Mouse (Mus musculus) hindbrain, embryonic 10.5 days (tissue): ENCODE data around the gene Mapk8ip3. TPM values are rescaled to one million over a fixed set of nuclear protein-coding genes. Genes with fewer than 3 reads are reported as not detected.

Experiments
- DNase-seq: peaks from one replicate; pipeline ENCODE4 v3.0.0-alpha.2; 2017; ENCODE audit warnings: low spot score
- H3K27ac ChIP-seq: fragments of 300-500 bp; sonication (generic); 2 replicates; pipeline ENCODE4 v1.5.1; 2016; ENCODE audit warnings: mild to moderate bottlenecking, moderate library complexity
- H3K27me3 ChIP-seq: fragments of 300-500 bp; sonication (generic); 2 replicates; pipeline ENCODE4 v1.6.1; 2016; ENCODE audit warnings: mild to moderate bottlenecking; ENCODE audit not compliant: poor library complexity, insufficient read depth, severe bottlenecking
- H3K36me3 ChIP-seq: fragments of 300-500 bp; sonication (generic); 2 replicates; pipeline ENCODE4 v1.6.1; 2016; ENCODE audit warnings: mild to moderate bottlenecking, moderate library complexity
- H3K4me1 ChIP-seq: fragments of 300-500 bp; sonication (generic); replicated peaks from 2 replicates; pipeline ENCODE4 v1.6.1; 2016; ENCODE audit warnings: mild to moderate bottlenecking
- H3K4me3 ChIP-seq: fragments of 300-500 bp; sonication (generic); 2 replicates; pipeline ENCODE4 v1.5.1; 2016; ENCODE audit warnings: mild to moderate bottlenecking, moderate library complexity
- H3K9me3 ChIP-seq: fragments of 300-500 bp; sonication (generic); 2 replicates; pipeline ENCODE4 v1.6.1; 2016; ENCODE audit warnings: mild to moderate bottlenecking, moderate library complexity
- WGBS: fragments of 180-500 bp; shearing (Covaris S2); methylation state at CpG from one replicate; pipeline ENCODE4 v1.1.7; 2016; 5-methylcytosine and 5-hydroxymethylcytosine counted together
- polyA plus RNA-seq: library from polyadenylated mRNA; unstranded; fragments of >200 nt; fragmentation: Nextera tagmentation; extraction: Ambion mirVana; gene quantifications from 2 replicates; pipeline ENCODE4 v1.2.1, GENCODE M21; 2016

Mapk8ip3 gene
- polyA plus RNA-seq, 1 experiment from 2014 or later: 61.7 TPM

DNA sequence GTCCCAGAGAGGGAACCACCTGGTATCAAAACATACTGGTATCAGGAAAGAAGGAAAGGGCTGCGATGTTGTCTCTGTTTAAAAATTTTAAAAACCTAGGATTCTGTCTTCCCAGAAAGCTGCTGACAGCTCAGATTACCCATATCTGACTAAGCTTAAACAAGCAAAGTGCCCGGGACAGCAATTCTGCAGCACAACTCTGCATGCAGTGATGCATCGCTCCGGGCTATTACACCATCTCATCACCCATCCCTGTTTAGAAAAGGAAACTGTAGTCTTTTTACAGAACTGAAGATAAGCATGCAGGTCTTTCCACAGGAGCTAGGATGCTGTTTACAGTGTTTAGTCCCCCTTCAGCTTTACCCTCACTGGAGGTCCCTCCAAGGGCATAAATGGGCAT is 1.9 kb downstream of the Mapk8ip3 start:
- H3K4me3 ChIP-seq: peak overlapping the region; percentile 99
- H3K4me1 ChIP-seq: peaks cover 30% of the 10 kb centered on the region
- no peaks in the 10 kb centered on the region for H3K27me3 ChIP-seq
- DNase-seq: no peak
- H3K27ac ChIP-seq: no peak overlapping the region
- H3K36me3 ChIP-seq: peaks cover 31% of the 10 kb centered on the region
- WGBS: 89% methylated on average over 4 of the region's 4 CpGs
- no peaks in the 10 kb centered on the region for H3K9me3 ChIP-seq

DNA sequence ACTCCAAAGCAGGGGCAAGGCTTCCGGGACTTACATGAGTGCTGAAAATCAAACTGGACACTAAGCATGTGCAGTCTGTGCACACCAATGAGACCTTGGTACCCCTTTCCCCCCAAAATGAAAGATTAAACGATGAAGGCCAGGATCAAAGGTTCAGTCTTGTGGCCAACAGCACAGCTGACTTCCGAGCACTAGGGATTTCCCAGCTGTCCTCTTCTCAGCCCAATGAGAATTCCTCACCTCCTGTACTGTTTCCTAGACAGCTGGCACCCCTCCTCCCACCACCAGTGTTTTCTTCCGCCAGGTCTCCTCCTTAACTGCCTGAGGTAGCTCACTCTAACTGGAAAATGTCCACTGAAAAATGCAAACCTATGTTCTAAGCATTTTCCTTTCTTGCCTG is 3.6 kb downstream of the Mapk8ip3 start:
- no peaks in the 10 kb centered on the region for H3K9me3 ChIP-seq
- no peak for DNase-seq
- peaks cover 40% of the 10 kb centered on the region for H3K36me3 ChIP-seq
- H3K4me1 ChIP-seq: peaks cover 30% of the 10 kb centered on the region
- no peak overlapping the region for H3K4me3 ChIP-seq
- no peak overlapping the region for H3K27ac ChIP-seq
- WGBS: 85% methylated on average over 4 of the region's 4 CpGs
- H3K27me3 ChIP-seq: no peaks in the 10 kb centered on the region

DNA sequence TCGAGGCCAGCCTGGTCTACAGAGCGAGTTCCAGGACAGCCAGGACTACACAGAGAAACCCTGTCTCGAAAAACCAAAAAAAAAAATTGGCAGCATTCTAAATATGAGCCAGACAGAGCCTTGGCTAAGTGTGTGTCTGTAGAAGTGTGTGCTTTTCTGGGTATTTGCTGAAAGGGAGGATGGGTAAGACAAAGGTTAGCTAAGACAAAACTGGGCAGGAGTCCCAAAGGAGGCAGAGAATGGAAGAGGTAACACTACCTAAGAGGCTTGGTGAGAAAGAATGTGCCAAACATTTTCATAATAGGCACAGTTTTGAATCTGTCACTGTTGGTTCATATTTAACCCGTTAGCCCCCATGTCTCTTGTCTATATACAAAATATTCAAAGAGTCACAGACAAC is 4.3 kb downstream of the Mapk8ip3 start:
- H3K27ac ChIP-seq: no peak overlapping the region
- DNase-seq: no peak
- no peaks in the 10 kb centered on the region for H3K9me3 ChIP-seq
- peaks cover 30% of the 10 kb centered on the region for H3K4me1 ChIP-seq
- peaks cover 46% of the 10 kb centered on the region for H3K36me3 ChIP-seq
- H3K4me3 ChIP-seq: no peak overlapping the region
- 99% methylated on average over 4 of the region's 4 CpGs for WGBS
- H3K27me3 ChIP-seq: no peaks in the 10 kb centered on the region

DNA sequence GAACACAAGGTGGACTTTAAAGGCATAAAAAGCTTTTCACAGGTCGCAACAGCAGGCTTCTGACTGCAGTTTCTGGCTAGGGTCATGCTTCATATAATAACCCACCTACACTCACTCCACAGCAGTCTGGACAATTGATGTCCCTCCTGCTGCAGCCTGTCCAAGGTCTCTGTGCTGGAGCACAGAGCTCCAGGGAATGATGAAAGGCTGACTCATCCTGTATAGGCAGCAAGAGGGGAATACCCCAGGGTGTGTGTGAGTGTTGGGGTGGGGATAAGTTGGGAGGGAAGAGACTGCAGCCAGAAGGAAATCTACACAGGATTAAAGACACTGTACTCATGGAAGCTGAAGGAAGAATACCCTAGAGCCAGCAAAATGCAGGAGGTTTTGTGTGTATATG is 7.3 kb downstream of the Mapk8ip3 start:
- 94% methylated on average over 1 of the region's 1 CpGs for WGBS
- Histone ChIP-seq H3K27ac (no peak overlapping the region), H3K36me3 (peaks cover 76% of the 10 kb centered on the region), H3K27me3 (no peaks in the 10 kb centered on the region), H3K4me1 (peaks cover 12% of the 10 kb centered on the region; the same call in 1 of the 2 replicates), H3K9me3 (no peaks in the 10 kb centered on the region), H3K4me3 (no peak overlapping the region)
- DNase-seq: no peak

DNA sequence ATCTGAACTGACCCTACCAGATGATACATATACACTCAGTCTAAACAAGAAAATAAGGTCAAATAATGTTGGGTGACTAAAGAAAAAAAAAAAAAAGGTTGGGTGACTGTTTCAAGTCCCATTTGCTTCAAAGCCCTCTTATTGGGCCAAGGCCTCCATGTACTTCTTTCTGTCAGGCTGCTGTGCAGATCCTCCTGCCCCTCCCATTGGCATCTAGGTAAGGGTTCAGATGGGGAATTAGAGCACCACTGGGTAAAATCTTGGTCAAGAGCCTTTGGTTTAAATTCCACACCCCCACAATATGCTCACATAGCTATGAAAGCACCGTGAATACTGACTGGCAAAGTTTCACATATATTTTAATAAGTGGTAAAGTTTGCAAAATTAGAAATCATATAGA is 13.5 kb downstream of the Mapk8ip3 start:
- Histone ChIP-seq H3K9me3 (no peaks in the 10 kb centered on the region), H3K27me3 (no peaks in the 10 kb centered on the region), H3K27ac (no peak overlapping the region), H3K4me3 (no peak overlapping the region), H3K4me1 (no peaks in the 10 kb centered on the region), H3K36me3 (peaks cover 98% of the 10 kb centered on the region)
- no peak for DNase-seq
- 93% methylated on average over 1 of the region's 1 CpGs for WGBS

DNA sequence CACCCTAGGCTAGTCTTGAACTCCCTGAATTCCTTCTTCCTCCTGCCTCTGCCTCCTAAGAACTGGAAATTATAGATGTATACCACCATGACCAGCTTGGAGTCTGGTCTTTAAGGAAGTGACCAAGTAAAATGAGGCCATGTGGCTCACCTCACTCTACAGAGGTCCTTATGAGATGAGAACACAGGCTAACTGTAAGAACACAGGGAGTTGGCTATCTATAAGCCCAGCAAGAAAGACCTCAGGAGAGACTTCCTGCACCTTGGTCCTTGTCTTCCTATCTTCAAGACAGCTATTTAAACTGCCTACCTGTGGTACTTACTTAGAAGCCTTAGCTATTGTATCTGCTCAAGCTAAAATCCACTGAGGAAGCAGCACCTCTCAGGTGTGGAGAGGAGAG is 22.8 kb downstream of the Mapk8ip3 start:
- H3K27ac ChIP-seq: no peak overlapping the region
- H3K4me3 ChIP-seq: no peak overlapping the region
- DNase-seq: no peak
- no peaks in the 10 kb centered on the region for H3K27me3 ChIP-seq
- peaks cover 100% of the 10 kb centered on the region for H3K36me3 ChIP-seq
- H3K4me1 ChIP-seq: no peaks in the 10 kb centered on the region
- no peaks in the 10 kb centered on the region for H3K9me3 ChIP-seq

DNA sequence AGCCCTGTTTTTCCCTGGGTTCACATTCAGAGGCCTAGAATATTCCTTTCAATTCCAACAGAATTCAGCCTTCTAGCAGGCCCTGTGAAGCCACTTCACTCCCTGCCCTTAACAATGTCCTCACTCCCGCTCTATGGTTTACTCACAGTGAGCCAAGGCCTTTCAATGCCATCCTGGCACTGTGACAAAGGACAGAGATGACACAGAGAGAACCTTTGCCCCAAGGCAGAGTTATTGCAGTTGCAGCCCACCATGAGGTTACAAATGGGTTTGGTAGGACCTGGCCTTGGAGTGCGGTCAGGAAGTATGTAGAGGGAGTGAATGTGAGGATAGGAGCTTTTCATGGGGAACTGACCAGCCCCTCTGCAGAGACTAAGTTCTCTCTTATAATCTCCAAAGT is 29.2 kb downstream of the Mapk8ip3 start:
- no peak overlapping the region for H3K4me3 ChIP-seq
- H3K9me3 ChIP-seq: no peaks in the 10 kb centered on the region
- no peak overlapping the region for H3K27ac ChIP-seq
- no peaks in the 10 kb centered on the region for H3K27me3 ChIP-seq
- no peak for DNase-seq
- peaks cover 100% of the 10 kb centered on the region for H3K36me3 ChIP-seq
- 96% methylated on average over 2 of the region's 2 CpGs for WGBS
- H3K4me1 ChIP-seq: no peaks in the 10 kb centered on the region

DNA sequence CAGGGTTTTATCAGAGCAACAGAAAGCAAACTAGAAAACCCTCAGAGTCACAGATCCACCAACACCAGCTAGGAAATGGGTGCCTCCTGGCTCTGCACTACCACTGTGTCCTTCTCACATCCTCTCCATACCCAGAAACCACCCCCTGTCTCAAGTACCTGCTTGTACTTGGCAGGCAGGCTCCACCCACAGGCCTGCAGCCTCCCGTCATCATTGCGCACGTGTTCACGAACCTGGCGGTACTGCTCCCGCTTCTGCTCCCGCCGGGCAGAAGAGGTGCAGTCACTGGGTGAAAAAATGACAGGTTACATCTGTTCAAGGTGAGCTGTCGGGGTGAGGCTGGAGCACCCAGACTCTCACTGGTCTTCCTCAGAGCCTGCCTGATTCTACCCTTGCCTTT is 33.0 kb downstream of the Mapk8ip3 start:
- Histone ChIP-seq H3K4me3 (no peak overlapping the region), H3K27ac (no peak overlapping the region), H3K4me1 (no peaks in the 10 kb centered on the region), H3K36me3 (peaks cover 100% of the 10 kb centered on the region), H3K9me3 (no peaks in the 10 kb centered on the region), H3K27me3 (no peaks in the 10 kb centered on the region)
- DNase-seq: no peak
- WGBS: 93% methylated on average over 9 of the region's 9 CpGs

DNA sequence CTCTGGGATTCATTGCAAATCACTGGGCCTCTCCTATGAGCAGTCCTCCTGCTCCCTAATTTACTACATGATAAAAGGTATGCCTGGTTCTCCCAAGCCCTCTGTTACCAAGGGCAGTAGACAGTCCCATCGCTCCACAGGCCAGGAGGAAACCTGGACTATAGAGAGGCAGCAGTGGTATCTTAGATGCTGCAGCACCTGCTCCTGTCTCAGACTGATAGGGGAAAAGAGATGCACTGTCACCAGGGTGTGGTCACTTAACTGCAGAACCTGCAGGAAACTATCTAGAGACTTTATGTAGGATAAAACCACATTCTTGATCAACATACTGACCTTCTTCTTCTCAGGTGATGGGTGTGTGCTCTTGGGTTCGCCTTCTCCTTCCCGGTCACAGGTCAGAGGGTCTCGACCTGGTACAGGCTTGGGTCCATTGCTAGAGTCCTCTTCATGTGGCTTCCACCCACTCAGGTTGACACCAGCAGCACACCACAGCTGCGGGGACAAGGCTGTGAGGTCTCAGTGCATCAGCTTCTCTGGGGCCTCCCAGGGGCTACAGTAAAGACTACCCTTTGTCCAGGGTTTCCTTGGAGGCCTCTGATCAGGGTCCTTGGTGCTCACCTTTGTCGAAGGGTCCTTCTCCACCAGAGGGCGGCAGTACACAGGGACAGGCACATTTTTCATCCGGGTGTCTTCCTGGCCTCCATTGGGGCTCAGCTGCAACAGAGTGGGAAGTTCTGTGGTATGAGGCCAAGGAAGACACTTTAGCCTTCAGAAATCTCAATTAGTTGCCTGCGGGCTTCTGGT is 33.9 kb downstream of the Mapk8ip3 start:
- Histone ChIP-seq H3K27ac (peak overlapping the region; percentile 35; the same call in 1 of the 2 replicates), H3K36me3 (peaks cover 100% of the 10 kb centered on the region)
- 68% methylated on average over 9 of the region's 9 CpGs for WGBS

DNA sequence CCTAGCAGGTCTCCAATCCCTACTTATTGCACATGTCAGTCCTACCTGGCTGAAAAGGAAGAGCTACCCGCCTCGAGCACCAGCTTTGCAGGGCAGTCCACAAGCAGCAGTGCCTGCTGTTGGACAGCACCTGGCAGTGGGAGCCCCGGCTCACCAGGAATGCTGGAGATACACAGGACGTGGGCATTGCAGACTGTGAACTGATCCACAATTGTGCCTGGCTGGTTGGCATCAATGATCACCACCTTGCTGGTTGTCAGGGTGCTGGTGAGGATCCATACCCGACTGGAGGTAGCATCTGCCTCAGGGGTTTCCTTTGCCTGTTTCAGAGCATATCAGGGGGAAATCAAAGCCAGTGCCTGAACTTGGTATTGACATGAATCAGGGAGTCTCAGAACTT is 34.7 kb downstream of the Mapk8ip3 start:
- no peak for DNase-seq
- H3K9me3 ChIP-seq: no peaks in the 10 kb centered on the region
- WGBS: 91% methylated on average over 5 of the region's 5 CpGs
- peaks cover 100% of the 10 kb centered on the region for H3K36me3 ChIP-seq
- no peak overlapping the region for H3K4me3 ChIP-seq
- no peaks in the 10 kb centered on the region for H3K27me3 ChIP-seq
- H3K27ac ChIP-seq: no peak overlapping the region
- peaks cover 15% of the 10 kb centered on the region for H3K4me1 ChIP-seq

More for the DNA sequence above, 33.9 kb downstream of the Mapk8ip3 start:
- no peak for DNase-seq
- Histone ChIP-seq H3K9me3 (no peaks in the 10 kb centered on the region), H3K4me3 (no peak overlapping the region), H3K27me3 (no peaks in the 10 kb centered on the region), H3K4me1 (peaks cover 8% of the 10 kb centered on the region)

DNA sequence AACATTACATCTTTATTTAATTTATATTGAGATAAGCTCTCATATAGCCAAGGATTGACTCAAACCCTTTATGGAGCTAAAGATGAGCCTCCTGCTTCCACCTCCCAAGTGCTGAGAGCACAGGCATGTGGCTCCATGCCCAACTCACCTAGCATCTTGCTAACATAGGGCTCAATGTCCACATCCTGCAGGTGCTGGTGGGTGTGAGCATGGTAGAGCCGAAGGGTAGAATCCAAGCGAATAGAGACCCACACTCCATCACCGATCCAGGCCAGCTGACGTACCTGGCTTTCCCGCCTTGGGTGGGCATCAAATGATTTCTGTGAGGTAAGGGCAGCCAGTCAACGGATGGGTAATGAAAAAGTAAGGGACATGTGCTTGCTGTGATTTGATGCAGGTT is 36.8 kb downstream of the Mapk8ip3 start:
- 95% methylated on average over 6 of the region's 6 CpGs for WGBS
- no peak overlapping the region for H3K4me3 ChIP-seq
- H3K36me3 ChIP-seq: peaks cover 84% of the 10 kb centered on the region

DNA sequence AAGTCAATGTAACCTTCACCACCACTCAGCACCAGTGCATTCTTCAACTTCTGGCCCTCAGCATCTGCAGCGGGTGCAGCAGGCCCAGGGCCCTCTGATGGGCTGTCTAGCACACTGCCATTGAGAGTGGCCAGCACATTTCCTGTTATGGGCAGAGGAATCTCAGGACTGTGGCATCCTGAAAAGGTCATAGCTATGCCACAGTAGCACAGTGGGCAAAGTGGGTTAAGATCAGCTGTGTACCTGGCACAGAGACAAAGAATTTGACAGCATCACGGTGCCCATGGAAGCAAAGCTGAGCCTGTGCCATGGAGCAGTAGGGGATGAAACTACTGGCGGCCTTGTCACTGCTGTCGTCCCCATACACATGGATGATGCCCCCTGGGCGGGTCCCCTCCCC is 37.6 kb downstream of the Mapk8ip3 start:
- peak overlapping the region; percentile 18; the same call in 1 of the 2 replicates for H3K4me3 ChIP-seq
- DNase-seq: no peak
- no peak overlapping the region for H3K27ac ChIP-seq
- peaks cover 76% of the 10 kb centered on the region for H3K36me3 ChIP-seq
- 90% methylated on average over 5 of the region's 5 CpGs for WGBS
- peaks cover 41% of the 10 kb centered on the region for H3K4me1 ChIP-seq
- H3K27me3 ChIP-seq: no peaks in the 10 kb centered on the region
- H3K9me3 ChIP-seq: no peaks in the 10 kb centered on the region

More for the DNA sequence above, 36.8 kb downstream of the Mapk8ip3 start:
- no peak overlapping the region for H3K27ac ChIP-seq
- H3K27me3 ChIP-seq: no peaks in the 10 kb centered on the region
- no peak for DNase-seq
- H3K4me1 ChIP-seq: peaks cover 35% of the 10 kb centered on the region
- H3K9me3 ChIP-seq: no peaks in the 10 kb centered on the region

DNA sequence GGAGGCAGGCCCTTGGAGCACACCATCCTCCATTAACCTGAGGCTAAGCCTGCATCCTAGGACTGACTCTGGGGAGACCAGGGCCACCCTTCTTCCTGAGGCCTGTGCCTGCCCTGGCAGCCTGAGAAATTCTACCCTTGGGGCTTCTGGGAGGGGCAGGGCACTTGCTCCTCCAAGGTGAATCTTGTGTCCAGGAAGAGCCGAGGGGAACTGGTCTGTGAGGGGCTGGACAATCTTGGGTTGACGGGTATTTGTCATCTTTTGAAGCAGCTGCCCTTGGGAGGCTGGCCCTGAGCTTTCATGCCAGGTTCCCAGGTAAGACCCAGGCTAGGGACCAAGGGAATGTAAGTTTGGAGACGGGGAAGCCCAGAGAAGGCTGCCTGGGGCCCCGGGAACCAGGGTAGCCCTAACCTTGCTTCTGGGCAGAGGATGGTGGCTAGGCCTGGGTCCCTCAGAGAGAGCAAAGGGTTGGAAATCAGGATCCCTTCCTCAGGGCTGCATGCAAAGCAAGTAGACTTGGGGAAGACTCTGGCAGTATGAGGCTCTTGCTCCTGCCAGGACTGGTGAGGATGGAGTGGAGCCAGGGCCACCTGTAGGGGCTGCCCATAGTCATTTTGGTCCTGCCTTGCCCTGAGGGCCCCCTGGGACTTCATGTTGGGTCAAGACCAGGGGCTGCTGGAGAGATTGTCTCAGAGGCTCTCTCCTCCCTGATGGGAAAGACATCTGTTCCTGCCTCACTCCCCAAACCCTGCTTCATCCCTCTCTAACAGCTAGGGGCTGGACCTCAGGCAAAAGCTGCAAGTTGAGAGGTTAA is 38.5 kb downstream of the Mapk8ip3 start:
- Histone ChIP-seq H3K4me1 (peaks cover 50% of the 10 kb centered on the region), H3K4me3 (peak overlapping the region; percentile 94), H3K27ac (no peak overlapping the region), H3K27me3 (no peaks in the 10 kb centered on the region), H3K9me3 (no peaks in the 10 kb centered on the region), H3K36me3 (peaks cover 70% of the 10 kb centered on the region)
- 76% methylated on average over 4 of the region's 4 CpGs for WGBS
- no peak for DNase-seq
